Mouse (Mus musculus) lung, postnatal 25 days (tissue): ENCODE results near the gene Hist1h1d.
"Not testable (repeated sequence)": the region's sequence is repeated elsewhere in the genome, so short reads cannot be mapped to it uniquely, and the experiment has no call there.

ENCODE experiments used
- DNase-seq: peaks from one replicate; pipeline ENCODE4 v3.0.0; 2022; ENCODE audit warnings: low spot score

The Hist1h1d gene

DNA sequence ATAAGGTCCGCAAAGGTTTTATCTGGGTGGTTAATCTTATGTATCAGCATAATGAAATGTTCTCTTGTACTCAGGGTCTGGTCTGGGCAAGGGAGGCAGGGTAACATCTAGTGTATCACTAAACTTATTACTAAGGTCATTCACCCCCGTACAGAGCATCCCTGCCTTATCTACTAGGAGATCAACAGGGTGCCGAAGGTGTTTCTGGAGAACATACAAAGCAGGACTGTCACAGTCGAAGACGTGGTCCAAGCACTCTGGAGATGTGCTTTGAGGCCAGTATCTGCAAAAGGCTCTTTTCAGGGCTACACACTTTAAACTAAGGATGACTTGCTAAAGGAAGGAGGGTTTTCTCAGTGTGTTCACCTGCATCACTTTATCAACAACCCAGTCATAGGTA is 6.4 kb upstream of the Hist1h1d start:
- DNase-seq = no peak

DNA sequence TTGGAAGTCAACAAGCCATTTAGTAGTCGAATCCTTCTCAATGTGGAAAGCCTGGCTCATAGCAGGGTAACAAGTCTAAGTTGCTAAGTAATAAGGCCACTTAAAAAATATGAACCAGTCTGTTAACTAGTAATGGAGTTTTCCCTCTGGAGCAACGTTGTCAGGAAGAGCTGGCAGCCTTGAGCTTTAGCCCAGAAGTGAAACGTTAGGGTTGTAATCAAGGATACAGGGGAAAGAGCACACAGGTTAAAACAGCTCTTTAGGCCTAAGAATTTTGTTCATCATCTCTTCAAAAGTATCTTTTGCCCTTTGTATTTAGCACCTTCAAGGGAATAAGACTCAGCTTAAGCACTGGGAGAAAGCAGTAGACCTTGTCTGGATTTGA is 2.3 kb upstream of the Hist1h1d start:
- DNase-seq = no peak

DNA sequence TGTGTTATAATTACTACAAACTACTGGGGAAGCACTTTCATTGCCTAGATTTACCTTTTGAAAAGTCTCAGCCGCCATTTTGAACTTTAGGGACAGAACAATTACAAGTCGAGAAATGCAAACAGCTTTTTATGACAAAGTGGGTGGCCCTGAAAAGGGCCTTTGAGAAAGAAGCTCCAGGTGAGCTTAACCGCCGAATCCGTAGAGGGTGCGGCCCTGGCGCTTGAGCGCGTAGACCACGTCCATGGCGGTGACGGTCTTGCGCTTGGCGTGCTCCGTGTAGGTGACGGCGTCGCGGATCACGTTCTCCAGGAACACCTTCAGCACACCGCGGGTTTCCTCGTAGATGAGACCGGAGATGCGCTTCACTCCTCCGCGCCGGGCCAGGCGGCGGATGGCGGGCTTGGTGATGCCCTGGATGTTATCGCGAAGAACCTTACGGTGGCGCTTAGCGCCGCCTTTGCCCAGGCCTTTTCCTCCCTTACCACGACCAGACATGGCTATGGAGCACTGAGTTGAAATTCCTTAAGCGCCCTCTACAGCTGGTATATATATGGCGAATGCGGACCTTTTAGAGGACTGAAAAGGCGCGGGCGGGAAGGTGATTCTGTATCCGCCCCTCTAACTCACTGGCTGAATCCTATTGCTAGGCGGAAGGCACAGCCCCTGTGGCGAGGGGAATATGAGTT is 1.8 kb upstream of the Hist1h1d start, which contains the start of gene Hist1h4f:
TSS of gene Hist1h4f (minus strand) at position 503 of the 689 bp plus-strand sequence.
- DNase-seq = peak; percentile 89

DNA sequence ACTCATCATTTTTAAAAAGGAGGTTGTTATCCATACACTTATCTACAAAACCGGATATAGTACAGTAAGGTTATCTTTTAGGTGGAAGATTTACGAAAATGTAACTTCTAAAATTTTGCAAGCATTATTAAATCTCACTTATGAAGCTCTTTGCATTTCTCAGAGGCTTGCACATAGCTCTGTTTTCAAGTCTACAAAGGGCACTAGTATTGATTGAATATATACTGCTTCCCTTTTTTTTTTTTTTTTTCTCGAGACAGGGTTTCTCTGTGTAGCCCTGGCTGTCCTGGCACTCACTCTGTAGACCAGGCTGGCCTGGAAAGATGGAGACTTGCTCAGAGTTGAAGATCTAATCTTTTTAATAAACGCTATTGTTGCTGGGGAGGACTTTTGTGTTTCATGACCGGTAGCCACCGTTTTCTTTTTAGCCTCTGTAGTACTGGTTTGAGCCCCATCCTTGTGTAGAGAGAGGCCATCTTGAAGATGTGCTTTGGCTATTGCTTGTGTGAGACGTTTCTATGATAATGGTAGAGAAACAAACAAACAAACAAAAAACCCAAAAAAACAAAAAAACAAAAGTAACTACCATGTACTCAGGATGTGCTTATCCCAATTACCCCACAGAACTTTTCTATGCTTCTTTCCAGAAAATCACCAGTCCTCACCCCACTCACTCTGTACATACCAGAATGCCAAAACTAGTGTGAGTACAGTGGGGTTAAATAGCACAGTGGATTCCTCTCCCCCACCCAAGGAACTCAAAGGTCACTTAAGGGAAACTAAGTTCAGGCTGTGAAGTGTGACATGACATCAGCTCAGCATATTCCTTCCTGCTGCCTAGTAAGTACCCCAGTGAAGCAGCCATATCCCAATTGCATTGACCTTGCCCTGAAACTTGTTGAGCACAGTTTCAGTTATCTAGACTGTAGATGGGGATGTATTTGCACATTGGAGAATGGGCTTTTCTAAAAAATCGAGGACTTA is 839 bp upstream of the Hist1h1d start:
- no peak for DNase-seq

DNA sequence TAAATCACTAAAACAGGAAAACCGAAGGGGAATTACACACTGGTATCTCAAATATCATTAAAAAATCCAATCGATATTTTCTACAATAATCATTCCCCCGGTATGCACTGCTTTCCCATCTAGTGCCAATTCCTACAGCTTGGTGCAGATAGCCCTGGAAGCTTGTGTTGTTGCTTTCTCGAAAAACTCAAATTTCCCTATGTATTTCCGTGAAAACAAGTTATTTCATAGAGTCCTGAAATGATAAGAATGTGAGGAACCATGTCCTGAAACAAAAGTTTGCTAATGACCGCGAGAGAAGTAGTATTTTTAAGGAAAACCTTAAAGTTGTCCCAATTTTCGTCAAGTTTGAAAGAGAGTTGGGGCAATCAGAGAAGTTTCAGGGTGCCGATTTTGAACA is 1.3 kb downstream of the Hist1h1d start:
- DNase-seq = no peak

DNA sequence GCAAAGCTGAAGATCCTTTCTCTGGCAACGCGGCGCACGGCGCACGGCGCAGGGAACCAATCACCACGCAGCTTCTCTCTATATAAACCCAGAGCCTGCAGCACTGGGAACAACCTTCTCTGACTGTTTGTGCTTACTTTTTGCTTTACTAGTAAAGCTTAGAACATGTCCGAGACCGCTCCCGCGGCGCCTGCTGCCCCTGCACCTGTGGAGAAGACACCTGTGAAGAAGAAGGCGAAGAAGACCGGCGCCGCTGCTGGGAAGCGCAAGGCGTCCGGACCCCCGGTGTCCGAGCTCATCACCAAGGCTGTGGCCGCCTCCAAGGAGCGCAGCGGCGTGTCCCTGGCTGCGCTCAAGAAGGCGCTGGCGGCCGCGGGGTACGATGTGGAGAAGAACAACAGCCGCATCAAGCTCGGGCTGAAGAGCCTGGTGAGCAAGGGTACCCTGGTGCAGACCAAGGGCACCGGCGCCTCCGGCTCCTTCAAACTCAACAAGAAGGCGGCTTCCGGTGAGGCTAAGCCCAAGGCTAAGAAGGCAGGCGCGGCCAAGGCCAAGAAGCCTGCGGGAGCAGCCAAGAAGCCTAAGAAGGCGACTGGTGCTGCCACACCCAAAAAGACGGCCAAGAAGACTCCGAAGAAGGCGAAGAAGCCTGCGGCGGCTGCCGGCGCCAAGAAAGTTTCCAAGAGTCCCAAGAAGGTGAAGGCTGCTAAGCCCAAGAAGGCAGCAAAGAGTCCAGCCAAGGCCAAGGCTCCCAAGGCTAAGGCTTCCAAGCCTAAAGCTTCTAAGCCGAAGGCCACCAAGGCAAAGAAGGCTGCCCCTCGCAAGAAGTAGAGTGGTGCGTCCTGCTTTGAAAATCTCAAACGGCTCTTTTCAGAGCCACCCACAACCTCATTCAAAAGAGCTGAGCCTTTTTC is 2.1 kb downstream of the Hist1h1d start:
- peak; percentile 80 for DNase-seq

DNA sequence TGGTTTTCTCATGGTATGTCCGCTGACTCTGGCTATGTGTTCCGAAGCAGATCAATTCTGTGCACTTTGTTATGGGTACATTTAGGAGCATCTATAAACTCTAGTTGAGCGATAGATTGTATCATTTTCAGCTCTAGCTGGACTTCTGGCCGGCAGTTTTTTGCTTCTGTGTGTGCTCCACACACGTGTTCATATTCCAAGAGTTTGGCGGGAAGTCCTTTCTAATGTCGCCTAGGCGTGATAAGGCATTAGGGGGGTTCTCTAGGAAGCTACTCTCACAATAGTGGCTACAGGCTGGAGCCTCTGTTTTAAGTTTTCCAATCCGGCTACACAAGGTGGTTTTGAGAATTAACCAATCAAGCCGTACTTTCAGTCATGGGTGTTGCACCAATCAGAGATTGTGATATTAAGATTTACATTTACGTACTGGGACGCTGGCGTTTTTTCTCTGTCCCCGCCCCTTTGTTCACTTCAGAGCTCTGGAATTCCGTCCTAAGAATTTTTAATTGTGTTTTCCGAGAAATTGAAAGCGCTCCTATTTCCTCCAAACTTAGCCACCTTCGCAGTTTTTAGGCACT is 2.9 kb downstream of the Hist1h1d start:
- DNase-seq = peak; percentile 92

DNA sequence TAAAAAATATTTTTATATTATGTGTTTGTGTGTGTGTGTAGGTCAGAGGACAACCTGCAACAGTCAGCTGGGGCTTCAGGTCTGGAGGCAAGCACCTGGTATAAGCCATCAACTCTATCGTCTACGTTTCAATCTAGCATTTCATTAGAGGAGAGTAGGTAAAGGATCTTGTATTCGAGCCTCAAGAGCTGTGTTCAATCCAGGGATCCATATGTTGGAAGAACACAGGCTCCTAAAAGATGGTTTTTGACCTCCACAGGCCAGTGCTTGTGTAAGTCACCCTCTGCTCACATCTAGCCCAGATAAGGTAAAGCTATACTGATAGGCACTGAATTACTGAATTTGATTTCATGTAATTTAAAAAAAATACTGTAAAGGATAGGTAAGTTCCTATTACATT is 3.8 kb downstream of the Hist1h1d start:
- no peak for DNase-seq

DNA sequence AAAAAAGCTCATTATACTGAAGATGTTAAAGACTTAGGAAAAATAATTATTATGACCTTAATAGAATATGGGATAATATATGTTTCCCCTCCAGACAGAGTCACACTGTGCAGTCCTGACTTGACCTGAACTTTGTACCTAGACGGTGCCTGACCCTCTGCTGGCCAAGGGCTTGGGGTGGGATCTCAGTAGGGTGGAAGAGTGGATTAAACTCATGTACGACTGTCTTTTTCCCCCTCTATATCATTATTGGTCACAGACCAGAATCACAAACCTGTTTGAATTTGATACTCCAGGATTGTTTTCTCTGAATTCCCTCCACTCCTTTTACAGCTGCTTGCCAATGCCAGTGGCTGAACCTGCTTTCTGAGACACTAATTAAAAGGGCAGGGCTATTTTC is 7.6 kb downstream of the Hist1h1d start:
- not testable (repeated sequence) for DNase-seq

DNA sequence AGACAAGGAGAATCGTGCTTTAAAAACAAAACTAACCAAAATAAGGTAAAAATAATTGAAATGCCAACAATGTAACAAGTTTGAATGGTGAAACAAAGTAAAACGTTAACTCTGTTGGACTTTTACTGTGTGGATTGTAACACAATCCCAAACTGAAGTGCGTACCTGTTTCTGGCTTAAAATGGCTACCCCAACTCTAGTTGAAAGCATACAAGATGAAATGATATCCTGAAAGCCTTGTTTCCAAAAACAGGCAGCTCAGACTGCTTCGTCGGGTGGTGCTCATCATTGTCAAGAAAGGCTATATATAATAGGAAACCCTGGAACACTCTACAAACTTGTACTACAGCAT is 8.4 kb downstream of the Hist1h1d start:
- not testable (repeated sequence) for DNase-seq

DNA sequence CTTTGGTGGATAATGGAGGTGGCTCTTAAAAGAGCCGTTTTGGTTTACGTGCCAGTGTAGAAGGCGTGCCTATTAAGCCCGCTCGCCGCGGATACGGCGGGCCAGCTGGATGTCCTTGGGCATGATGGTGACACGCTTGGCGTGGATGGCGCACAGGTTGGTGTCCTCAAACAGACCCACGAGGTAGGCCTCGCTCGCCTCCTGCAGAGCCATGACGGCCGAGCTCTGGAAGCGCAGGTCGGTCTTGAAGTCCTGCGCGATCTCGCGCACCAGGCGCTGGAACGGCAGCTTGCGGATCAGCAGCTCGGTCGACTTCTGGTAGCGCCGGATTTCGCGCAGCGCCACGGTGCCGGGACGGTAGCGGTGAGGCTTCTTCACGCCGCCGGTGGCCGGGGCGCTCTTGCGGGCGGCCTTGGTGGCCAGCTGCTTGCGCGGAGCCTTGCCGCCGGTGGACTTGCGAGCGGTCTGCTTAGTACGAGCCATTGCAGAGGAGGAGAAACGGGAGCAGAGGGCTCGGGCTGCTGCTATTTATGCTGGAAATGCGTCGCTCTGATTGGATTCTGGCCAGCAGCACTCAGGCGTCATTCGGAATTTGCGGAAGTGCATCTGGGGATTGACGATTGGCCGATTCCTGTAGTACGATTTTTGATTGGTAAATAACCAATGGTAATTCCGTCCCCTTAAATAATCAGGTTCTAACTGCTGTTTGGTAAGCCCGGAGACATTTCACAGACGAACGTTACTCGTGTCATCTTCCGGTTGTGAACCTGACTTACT is 9.0 kb downstream of the Hist1h1d start, which contains the start of gene Hist1h3e:
TSS of gene Hist1h3e (minus strand) at position 487 of the 777 bp plus-strand sequence.
- peak; percentile 96 for DNase-seq

DNA sequence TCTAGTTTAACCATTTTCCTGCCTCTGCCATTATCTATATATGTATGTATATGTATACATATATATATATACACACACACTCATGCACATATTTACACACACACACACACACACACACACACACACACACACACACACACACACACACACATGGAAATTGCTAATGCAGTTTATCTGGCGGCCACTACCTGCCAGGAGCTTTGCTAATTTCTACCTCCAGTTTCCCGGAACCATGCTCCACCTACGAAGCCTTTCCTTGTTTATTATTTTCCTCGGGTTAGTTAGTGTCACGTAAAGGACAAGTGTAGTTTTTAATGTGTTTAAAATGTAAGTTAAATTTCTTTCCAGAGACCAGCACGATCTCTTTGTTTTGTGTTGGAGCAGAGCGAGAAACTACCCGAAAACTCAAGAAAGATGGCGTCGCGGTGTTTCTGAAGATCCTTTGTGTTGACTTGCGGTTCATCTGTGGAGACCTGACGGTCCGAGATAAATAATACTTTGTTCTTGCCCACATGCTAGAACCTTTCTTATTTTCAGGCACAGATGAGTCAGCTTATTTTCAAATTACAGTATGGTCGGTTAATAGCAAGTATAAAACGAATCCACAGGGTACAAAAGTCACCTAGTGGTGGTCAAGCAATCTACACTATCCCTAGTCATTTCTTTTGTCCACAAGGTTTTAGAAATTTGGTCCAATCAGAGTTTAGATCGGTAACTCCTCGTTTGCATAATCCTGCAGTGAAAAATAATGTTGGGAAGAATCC is 9.8 kb downstream of the Hist1h1d start:
- DNase-seq = no peak

DNA sequence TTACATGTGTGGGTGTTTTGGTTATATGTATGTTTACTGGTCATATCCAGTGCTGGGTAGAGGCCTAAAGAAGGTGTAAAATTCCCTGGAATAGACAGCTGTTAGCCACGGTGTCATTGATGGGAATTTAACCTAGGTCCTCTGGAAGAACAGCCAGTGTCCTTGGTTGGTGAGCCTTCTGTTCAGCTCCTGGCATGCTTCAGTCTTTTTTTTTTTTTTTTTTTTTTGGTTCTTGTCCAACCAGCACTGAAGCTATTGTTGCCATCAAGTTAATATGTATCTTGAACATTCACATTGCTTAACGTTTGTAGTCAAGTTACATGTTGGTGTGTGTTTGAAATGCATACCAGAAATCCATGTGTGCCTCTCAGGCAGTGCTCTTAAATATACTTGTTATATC is 11.4 kb downstream of the Hist1h1d start:
- no peak for DNase-seq

DNA sequence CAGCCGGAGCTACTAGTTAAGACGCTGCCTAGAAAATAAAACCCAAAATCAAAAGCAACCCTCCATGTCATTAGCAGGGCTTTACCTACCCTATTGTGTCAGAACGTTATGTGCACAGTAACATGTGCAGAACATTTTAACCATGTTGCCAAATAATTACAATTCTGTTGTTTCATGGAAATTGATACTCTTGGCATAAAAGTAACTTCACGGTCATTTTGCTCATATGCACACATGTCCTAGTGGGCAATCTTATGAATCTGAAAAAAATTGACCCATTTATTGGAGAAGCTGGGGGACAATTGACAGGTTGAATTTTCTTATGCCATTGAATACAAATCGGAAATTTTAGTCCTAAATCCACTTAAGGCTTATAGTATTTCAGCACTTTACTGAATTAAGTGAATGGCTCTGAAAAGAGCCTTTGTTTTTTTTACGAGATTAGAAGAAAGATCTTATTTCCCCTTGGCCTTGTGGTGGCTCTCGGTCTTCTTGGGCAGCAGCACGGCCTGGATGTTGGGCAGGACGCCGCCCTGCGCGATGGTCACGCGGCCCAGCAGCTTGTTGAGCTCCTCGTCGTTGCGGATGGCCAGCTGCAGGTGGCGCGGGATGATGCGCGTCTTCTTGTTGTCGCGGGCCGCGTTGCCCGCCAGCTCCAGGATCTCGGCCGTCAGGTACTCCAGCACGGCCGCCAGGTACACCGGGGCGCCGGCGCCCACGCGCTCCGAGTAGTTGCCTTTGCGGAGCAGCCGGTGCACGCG is 17.4 kb downstream of the Hist1h1d start:
- DNase-seq = not testable (repeated sequence)

DNA sequence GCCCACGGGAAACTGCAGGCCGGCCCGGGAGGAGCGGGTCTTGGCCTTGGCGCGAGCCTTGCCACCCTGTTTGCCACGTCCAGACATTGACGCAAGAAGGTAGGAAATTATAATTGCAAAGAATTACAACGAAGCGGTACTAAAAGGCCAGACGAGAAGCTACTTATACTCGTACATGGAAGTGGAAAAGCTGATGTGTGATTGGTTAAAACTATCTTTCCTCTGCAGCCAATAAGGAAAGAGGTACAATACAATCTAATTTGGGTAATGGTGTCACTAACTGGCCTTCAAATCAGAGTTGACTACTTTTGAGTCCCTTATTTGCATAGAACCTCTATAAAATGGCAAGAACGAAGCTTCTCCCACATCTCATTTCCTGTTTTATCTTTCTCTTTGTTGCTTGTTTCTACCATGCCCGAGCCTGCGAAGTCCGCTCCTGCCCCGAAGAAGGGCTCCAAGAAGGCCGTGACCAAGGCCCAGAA is 18.0 kb downstream of the Hist1h1d start, which contains the start of the genes Hist1h2ae and Hist1h2bg:
TSS of gene Hist1h2ae (minus strand) at position 199 of the 482 bp plus-strand sequence.
TSS of gene Hist1h2bg (plus strand) at position 375 of the 482 bp plus-strand sequence.
- DNase-seq = peak; percentile 93

DNA sequence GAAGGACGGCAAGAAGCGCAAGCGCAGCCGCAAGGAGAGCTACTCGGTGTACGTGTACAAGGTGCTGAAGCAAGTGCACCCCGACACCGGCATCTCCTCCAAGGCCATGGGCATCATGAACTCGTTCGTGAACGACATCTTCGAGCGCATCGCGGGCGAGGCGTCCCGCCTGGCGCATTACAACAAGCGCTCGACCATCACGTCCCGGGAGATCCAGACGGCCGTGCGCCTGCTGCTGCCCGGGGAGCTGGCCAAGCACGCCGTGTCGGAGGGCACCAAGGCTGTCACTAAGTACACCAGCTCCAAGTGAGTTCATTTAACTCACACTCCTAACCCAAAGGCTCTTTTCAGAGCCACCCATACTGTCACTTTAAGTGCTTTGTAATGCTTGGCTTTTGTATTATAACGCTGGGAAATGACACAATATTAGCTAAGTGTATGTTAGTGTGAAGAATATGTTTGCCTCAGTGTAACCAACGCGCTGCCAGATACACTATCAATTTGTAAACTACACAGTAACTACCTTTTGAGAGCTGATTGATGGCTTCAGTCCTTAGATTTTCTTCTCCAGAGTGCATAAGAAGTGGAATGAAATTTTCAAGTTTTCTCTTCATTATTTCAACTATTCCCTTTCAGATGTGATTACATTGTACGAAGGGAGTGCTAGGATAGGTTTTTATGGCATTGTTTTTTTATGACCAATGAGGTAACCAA is 18.6 kb downstream of the Hist1h1d start:
- DNase-seq = not testable (repeated sequence)

DNA sequence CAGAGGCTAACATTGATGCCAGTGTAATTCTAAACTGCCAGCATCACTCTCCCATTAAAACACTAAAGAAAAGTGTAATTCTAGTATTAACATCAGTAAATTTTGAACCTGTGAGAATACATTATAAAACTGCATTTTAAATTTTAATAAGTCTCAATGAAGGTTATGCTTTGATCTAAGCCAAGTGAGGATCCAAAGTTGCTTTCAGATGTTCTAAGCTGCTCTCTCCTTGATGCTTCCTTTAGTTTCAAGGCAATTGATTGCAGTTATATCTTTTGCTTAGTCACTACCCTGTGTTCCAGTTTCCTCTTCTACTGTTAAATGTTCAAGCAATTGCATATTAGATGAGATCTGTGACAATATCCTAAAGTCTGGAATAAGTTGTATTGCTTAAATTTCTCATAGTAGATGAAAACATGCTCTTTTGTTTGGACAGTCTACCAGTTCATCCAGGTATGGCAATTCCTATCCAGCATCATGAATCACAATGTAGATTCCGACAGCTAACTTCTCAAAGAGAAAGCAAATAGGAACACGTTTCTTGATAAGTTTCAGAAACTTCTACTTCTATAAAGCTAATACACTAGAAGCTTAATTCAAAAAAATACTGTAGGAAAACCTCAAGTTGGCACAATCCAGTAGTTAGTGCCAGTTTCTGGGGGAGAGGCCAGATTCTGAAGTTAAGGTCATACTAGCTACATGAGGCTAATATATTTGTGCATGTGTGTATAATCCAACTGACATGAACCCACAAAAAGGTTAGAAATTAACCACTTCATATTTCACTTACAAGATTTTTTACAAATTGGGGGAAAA is 19.4 kb downstream of the Hist1h1d start:
- DNase-seq = no peak
